Mouse (Mus musculus) CH12.LX (cell line): ENCODE measurements around the gene Wdr90. TPM values are rescaled to one million over a fixed set of nuclear protein-coding genes. Genes with fewer than 3 reads are reported as not detected.

Experiments used
- DNase-seq: peaks from one replicate; pipeline ENCODE4 v3.0.0-alpha.2; 2013; ENCODE audit errors: extremely low read depth
- H3K27ac ChIP-seq: 2 replicates; pipeline ENCODE4 v1.5.1; 2012; ENCODE audit warnings: low read depth, mild to moderate bottlenecking, control low read depth, moderate library complexity; ENCODE audit not compliant: insufficient read depth
- H3K27me3 ChIP-seq: replicated peaks from 2 replicates; pipeline ENCODE3; 2012; ENCODE audit warnings: inconsistent platforms
- H3K36me3 ChIP-seq, 2 experiments: replicated peaks in 1 of 2; 2 replicates each; pipeline versions ENCODE3 to v1.6.1; 2012; ENCODE audit warnings: inconsistent platforms in 1 of 2, low read length in 1 of 2, mild to moderate bottlenecking in 1 of 2, mixed read lengths in 1 of 2, moderate library complexity in 1 of 2; ENCODE audit not compliant: control insufficient read depth in 1 of 2, insufficient read depth in 1 of 2
- H3K4me1 ChIP-seq, 2 experiments: 2 replicates each; pipeline ENCODE4 v1.6.1; 2012; ENCODE audit warnings: inconsistent platforms in 1 of 2, moderate library complexity in 1 of 2; ENCODE audit not compliant: insufficient read depth in 2 of 2, control insufficient read depth in 1 of 2
- H3K4me2 ChIP-seq: 2 replicates; pipeline ENCODE4 v1.6.1; 2012; ENCODE audit warnings: low read depth, mild to moderate bottlenecking, control low read depth; ENCODE audit not compliant: poor library complexity, insufficient read depth, severe bottlenecking
- H3K4me3 ChIP-seq, 3 experiments: fragments of 150-350 bp in 1 of 3; sonication (generic) in 1 of 3; replicated peaks in 1 of 3; 2 replicates each; pipeline versions ENCODE3 to v1.5.1; 2011 to 2012; ENCODE audit warnings: low read depth in 2 of 3, low read length in 2 of 3, mild to moderate bottlenecking in 2 of 3, moderate library complexity in 2 of 3, control low read depth in 1 of 3, improper control_type of control experiment in 1 of 3, inconsistent platforms in 1 of 3, mixed read lengths in 1 of 3; ENCODE audit not compliant: poor library complexity in 1 of 3
- H3K79me2 ChIP-seq: replicated peaks from 2 replicates; pipeline ENCODE4 v1.6.1; 2012; ENCODE audit warnings: mild to moderate bottlenecking, moderate library complexity; ENCODE audit not compliant: control insufficient read depth, poor library complexity, insufficient read depth, severe bottlenecking; ENCODE audit errors: extremely low read depth
- H3K9ac ChIP-seq: 2 replicates; pipeline ENCODE4 v1.6.1; 2012; ENCODE audit warnings: low read depth, mild to moderate bottlenecking, control low read depth, moderate library complexity; ENCODE audit not compliant: insufficient read depth
- H3K9me3 ChIP-seq: replicated peaks from 2 replicates; pipeline ENCODE3; 2012; ENCODE audit warnings: low read length, inconsistent platforms, mixed read lengths
- CHD1 ChIP-seq: IDR thresholded peaks from 2 replicates; pipeline ENCODE4 v1.6.1; 2012; ENCODE audit warnings: low read depth, low read length, improper control_type of control experiment, inconsistent platforms
- CHD2 ChIP-seq: IDR thresholded peaks from 2 replicates; pipeline ENCODE4 v1.6.1; 2011; ENCODE audit warnings: low read length, improper control_type of control experiment
- CTCF ChIP-seq, 2 experiments: IDR thresholded peaks in 1 of 2; conservative IDR thresholded peaks in 1 of 2; 2 replicates each; pipeline ENCODE4 v1.5.1; 2011 to 2012; ENCODE audit warnings: low read depth in 2 of 2, low read length in 2 of 2, improper control_type of control experiment in 1 of 2, inconsistent platforms in 1 of 2, mild to moderate bottlenecking in 1 of 2, moderate library complexity in 1 of 2
- E2F4 ChIP-seq: IDR thresholded peaks from 2 replicates; pipeline ENCODE4 v1.6.1; 2011; ENCODE audit warnings: low read depth, low read length, improper control_type of control experiment; ENCODE audit not compliant: insufficient replicate concordance
- HCFC1 ChIP-seq: IDR thresholded peaks from 2 replicates; pipeline ENCODE4 v1.6.1; 2012; ENCODE audit warnings: low read depth, mild to moderate bottlenecking, inconsistent platforms, low read length, improper control_type of control experiment
- IRF4 ChIP-seq: IDR thresholded peaks from 2 replicates; pipeline ENCODE4 v1.6.1; 2014; ENCODE audit warnings: low read depth, mild to moderate bottlenecking, inconsistent platforms, low read length, improper control_type of control experiment
- JUN ChIP-seq: IDR thresholded peaks from 2 replicates; pipeline ENCODE4 v1.6.1; 2011; ENCODE audit warnings: low read depth, mild to moderate bottlenecking, low read length, improper control_type of control experiment, moderate library complexity; ENCODE audit not compliant: insufficient read depth
- JUND ChIP-seq: conservative IDR thresholded peaks from 2 replicates; pipeline ENCODE4 v1.6.1; 2011; ENCODE audit warnings: low read depth, low read length, improper control_type of control experiment
- KAT2A ChIP-seq: IDR thresholded peaks from 2 replicates; pipeline ENCODE4 v1.6.1; 2012; ENCODE audit warnings: low read length, improper control_type of control experiment, inconsistent platforms; ENCODE audit not compliant: insufficient replicate concordance
- MAX ChIP-seq: IDR thresholded peaks from 2 replicates; pipeline ENCODE4 v1.6.1; 2011; ENCODE audit warnings: low read length, improper control_type of control experiment
- MAZ ChIP-seq: IDR thresholded peaks from 2 replicates; pipeline ENCODE4 v1.6.1; 2012; ENCODE audit warnings: low read depth, mild to moderate bottlenecking, inconsistent platforms, low read length, improper control_type of control experiment, moderate library complexity
- MEF2A ChIP-seq: IDR thresholded peaks from 2 replicates; pipeline ENCODE4 v1.6.1; 2014; ENCODE audit warnings: low read depth, mild to moderate bottlenecking, inconsistent platforms, low read length, improper control_type of control experiment, borderline replicate concordance
- NELFE ChIP-seq: IDR thresholded peaks from 2 replicates; pipeline ENCODE4 v1.6.1; 2011; ENCODE audit warnings: low read depth, low read length, improper control_type of control experiment
- NRF1 ChIP-seq: IDR thresholded peaks from 2 replicates; pipeline ENCODE4 v1.6.1; 2014; ENCODE audit warnings: low read depth, mild to moderate bottlenecking, inconsistent platforms, low read length, improper control_type of control experiment, moderate library complexity
- PAX5 ChIP-seq: IDR thresholded peaks from 2 replicates; pipeline ENCODE4 v1.6.1; 2012; ENCODE audit warnings: low read length, inconsistent platforms, mixed read lengths
- POLR2A ChIP-seq: IDR thresholded peaks from 2 replicates; pipeline ENCODE4 v1.6.1; 2011; ENCODE audit warnings: low read depth, mild to moderate bottlenecking, improper control_type of control experiment, low read length
- RCOR1 ChIP-seq: conservative IDR thresholded peaks from 2 replicates; pipeline ENCODE4 v1.6.1; 2012; ENCODE audit warnings: low read depth, mild to moderate bottlenecking, inconsistent platforms, low read length, improper control_type of control experiment
- SMC3 ChIP-seq: IDR thresholded peaks from 2 replicates; pipeline ENCODE4 v1.6.1; 2011; ENCODE audit warnings: low read depth, low read length, improper control_type of control experiment
- TBP ChIP-seq: conservative IDR thresholded peaks from 2 replicates; pipeline ENCODE4 v1.6.1; 2011; ENCODE audit warnings: low read depth, low read length, improper control_type of control experiment
- TCF12 ChIP-seq: IDR thresholded peaks from 2 replicates; pipeline ENCODE4 v1.6.1; 2014; ENCODE audit warnings: low read depth, mild to moderate bottlenecking, inconsistent platforms, low read length, improper control_type of control experiment
- UBTF ChIP-seq: IDR thresholded peaks from 2 replicates; pipeline ENCODE4 v1.6.1; 2012; ENCODE audit warnings: low read depth, mild to moderate bottlenecking, inconsistent platforms, low read length, improper control_type of control experiment, moderate library complexity
- ZC3H11A ChIP-seq: IDR thresholded peaks from 2 replicates; pipeline ENCODE4 v1.6.1; 2012; ENCODE audit warnings: low read depth, mild to moderate bottlenecking, inconsistent platforms, low read length, improper control_type of control experiment
- ZKSCAN1 ChIP-seq: IDR thresholded peaks from 2 replicates; pipeline ENCODE4 v1.6.1; 2012; ENCODE audit warnings: low read depth, inconsistent platforms, low read length, improper control_type of control experiment, borderline replicate concordance
- dilution Hi-C: fragments of 300-500 bp; cut with MboI; formaldehyde crosslinking; loops from 2 replicates; pipeline ENCODE4 v1.14.3; 2020; ENCODE audit warnings: low sequenced_read_pairs; ENCODE audit not compliant: extremely low pct_unique_long_range_greater_than_20kb, extremely low pct_ligation_motif_present
- in situ Hi-C: fragments of 300-500 bp; cut with MboI; formaldehyde crosslinking; loops from 3 replicates; pipeline ENCODE4 v1.14.3; 2019; ENCODE audit warnings: low sequenced_read_pairs, low pct_ligation_motif_present, low pct_unique_long_range_greater_than_20kb, mixed read lengths
- polyA plus RNA-seq: library from polyadenylated mRNA; unstranded; fragments of >175 nt; gene quantifications from 2 replicates; pipeline ENCODE4 v1.2.1, GENCODE M21; 2012; ENCODE audit warnings: low read depth; ENCODE audit not compliant: insufficient read length
- total RNA-seq, 2 experiments: library from RNA; depleted of rRNA; stranded (reverse); fragments of 300-350 nt in 1 of 2; fragments of >200 nt in 1 of 2; gene quantifications; 2 replicates each; pipeline ENCODE4 v1.2.3; 2012 to 2014

Wdr90 gene
- total and polyA plus RNA-seq, 3 experiments = 16.0 to 38.0 (median 23.8) TPM

GRCm38 (mm10) chr17:25825311-25825710, 36.0 kb downstream of the Wdr90 start:
- Histone ChIP-seq H3K9ac (no peak overlapping the region), H3K27ac (no peak overlapping the region), H3K9me3 (no peaks in the 10 kb centered on the region), H3K4me2 (peak overlapping the region; percentile 85; the same call in 1 of the 2 replicates)
- DNase-seq = no peak
- TF ChIP-seq JUND = no peak
- TF ChIP-seq, all 38 proteins: peak for 0
- in situ Hi-C loops (no loop called here), dilution Hi-C loops (no loop called here)
- H3K27me3 ChIP-seq = peaks cover 21% of the 10 kb centered on the region
- peaks cover 19 to 43% of the 10 kb centered on the region in 2 experiments for H3K4me1 ChIP-seq
- H3K36me3 ChIP-seq = peaks cover 36 to 53% of the 10 kb centered on the region in 2 experiments
- H3K79me2 ChIP-seq = no peaks in the 10 kb centered on the region
- H3K4me3 ChIP-seq = peak overlapping the region in 1 of 3 experiments; percentile 10

- H3K9me3 ChIP-seq = no peaks in the 10 kb centered on the region
- TF ChIP-seq PAX5 = no peak
- no peak for TF ChIP-seq MEF2A
- no peak for TF ChIP-seq E2F4
- H3K79me2 ChIP-seq = no peaks in the 10 kb centered on the region
- H3K4me2 ChIP-seq = peak overlapping the region; percentile 85
- in situ Hi-C loops (no loop called here), dilution Hi-C loops (no loop called here)
- peaks cover 32 to 46% of the 10 kb centered on the region in 2 experiments for H3K36me3 ChIP-seq
- peak overlapping the region; percentile 91 for H3K9ac ChIP-seq
- peaks cover 25 to 43% of the 10 kb centered on the region in 2 experiments for H3K4me1 ChIP-seq
- DNase-seq = peak; percentile 55
- peaks cover 29% of the 10 kb centered on the region for H3K27me3 ChIP-seq
- H3K27ac ChIP-seq = no peak overlapping the region
- peak overlapping the region; percentile 85 to 89 (median 85) for H3K4me3 ChIP-seq
These were observed 36.7 kb downstream of the Wdr90 start for GRCm38 (mm10) chr17:25824362-25825142.

GRCm38 (mm10) chr17:25823452-25823851, 37.8 kb downstream of the Wdr90 start, which contains the start of gene Wdr24:
Gene Wdr24, plus strand, starts transcription at chr17:25823627.
- peaks cover 26 to 47% of the 10 kb centered on the region in 2 experiments for H3K4me1 ChIP-seq
- H3K4me2 ChIP-seq = peak within 1 kb of the TSS; percentile 85
- dilution Hi-C loops (no loop called here), in situ Hi-C loops (no loop called here)
- peak; percentile 94 for DNase-seq
- H3K9me3 ChIP-seq = no peaks in the 10 kb centered on the region
- H3K27ac ChIP-seq = peak within 1 kb of the TSS; percentile 21; the same call in 1 of the 2 replicates
- peaks cover 32 to 35% of the 10 kb centered on the region in 2 experiments for H3K36me3 ChIP-seq
- peaks cover 40% of the 10 kb centered on the region for H3K27me3 ChIP-seq
- no peaks in the 10 kb centered on the region for H3K79me2 ChIP-seq
- H3K4me3 ChIP-seq = peak within 1 kb of the TSS; percentile 85 to 89 (median 85)
- peak within 1 kb of the TSS; percentile 91 for H3K9ac ChIP-seq
- TF ChIP-seq ZKSCAN1 = no peak
- no peak for TF ChIP-seq CHD2
- no peak for TF ChIP-seq E2F4
- no peak for TF ChIP-seq CHD1
- no peak for TF ChIP-seq ZC3H11A
- TF ChIP-seq MEF2A = no peak
- no peak for TF ChIP-seq PAX5
- no peak for TF ChIP-seq NRF1
- no peak for TF ChIP-seq IRF4
- TF ChIP-seq POLR2A = peak; percentile 74
- no peak for TF ChIP-seq JUND
- no peak for TF ChIP-seq RCOR1
- TF ChIP-seq KAT2A = peak; percentile 83; the same call in 1 of the 2 replicates
- TF ChIP-seq TCF12 = peak; percentile 92
- no peak for TF ChIP-seq SMC3
- TF ChIP-seq MAZ = no peak
- no peak for TF ChIP-seq JUN
- TF ChIP-seq HCFC1 = peak; percentile 95
- no peak for TF ChIP-seq CTCF (conservative IDR thresholded peaks at IDR 0.05 in 1 of 2, IDR thresholded peaks at IDR 0.05 in 1 of 2; ENCODE audit: low read depth in 2 of 2, low read length in 2 of 2)
- no peak for TF ChIP-seq MAX
- no peak for TF ChIP-seq UBTF
- TF ChIP-seq NELFE = peak; percentile 71; the same call in 1 of the 2 replicates
- peak; percentile 97 for TF ChIP-seq TBP
